ENCODE assay signal across 11 mouse cellular contexts in genomic region chr8:123036956-123037355, GRCm38 (mm10). TPM values are rescaled to one million over a fixed set of nuclear protein-coding genes. Genes with fewer than 3 reads are reported as not detected.
DNase-seq lines count a peak whose midpoint lies in the region; ATAC-seq and TF ChIP-seq lines count a peak whose summit lies in the region.
"Had no signal": no experiment of that assay in that cellular context is flagged by ENCODE, and none has a peak within 500 bp of the region (broad histone marks: within the 10 kb centered on the region; RNA-seq: fewer than 3 reads in every experiment).

No protein-coding gene starts in this region.

- 0 out of 2 replicates have a peak, but pooled peaks have one; percentile 7 for TF ChIP-seq POLR2A in thymus, adult 2 months (IDR thresholded peaks at IDR 0.05; ENCODE audit: control insufficient read depth, extremely low read depth, insufficient read depth, low read length, poor library complexity)

- H3K36me3 ChIP-seq in lung, postnatal 0 days (ENCODE audit: insufficient read depth, low read length), result no peaks in the 10 kb centered on the region
- H3K36me3 ChIP-seq in liver, embryonic 11.5 days (ENCODE audit: control insufficient read depth, insufficient read depth, low read length), result no peaks in the 10 kb centered on the region
- H3K36me3 ChIP-seq in thymus, adult 2 months (ENCODE audit: control insufficient read depth, insufficient read depth, low read length), result no peaks in the 10 kb centered on the region
- no peaks in the 10 kb centered on the region for H3K36me3 ChIP-seq in kidney, embryonic 15.5 days

- no peaks in the 10 kb centered on the region for H3K27me3 ChIP-seq in lung, postnatal 0 days (replicated peaks; ENCODE audit: insufficient read depth, low read length)
- H3K27me3 ChIP-seq in liver, embryonic 11.5 days (replicated peaks; ENCODE audit: control insufficient read depth, insufficient read depth, low read length), result no peaks in the 10 kb centered on the region
- H3K27me3 ChIP-seq in thymus, adult 2 months (ENCODE audit: control insufficient read depth, insufficient read depth, low read length), result no peaks in the 10 kb centered on the region
- no peaks in the 10 kb centered on the region for H3K27me3 ChIP-seq in kidney, embryonic 15.5 days

- WGBS in lung, postnatal 0 days, result 26% methylated on average over 3 of the region's 3 CpGs
- 32% methylated on average over 3 of the region's 3 CpGs for WGBS in liver, embryonic 11.5 days
- WGBS in thymus, adult 2 months, result 15% methylated on average over 3 of the region's 3 CpGs
- WGBS in kidney, embryonic 15.5 days, result 41% methylated on average over 3 of the region's 3 CpGs

- no peak overlapping the region for H3K9ac ChIP-seq in lung, postnatal 0 days (replicated peaks; ENCODE audit: low read depth)
- H3K9ac ChIP-seq in liver, embryonic 11.5 days (ENCODE audit: low read depth, low read length), result no peak overlapping the region
- H3K9ac ChIP-seq in kidney, embryonic 15.5 days, result no peak overlapping the region

- DNase-seq in lung, postnatal 0 days (ENCODE audit: low spot score), result no peak
- DNase-seq in lung, postnatal 14 days, result no peak
- DNase-seq in liver, embryonic 11.5 days (ENCODE audit: low spot score), result no peak
- DNase-seq in thymus, adult 2 months, result peak; percentile 43
- no peak for DNase-seq in layer of hippocampus, postnatal 10 days (ENCODE audit: low spot score in 2 of 2)
- no peak for DNase-seq in adrenal gland, adult 18-20 months (ENCODE audit: low spot score in 2 of 2)
- DNase-seq: adrenal gland, adult 8-10 months; gastrocnemius, postnatal 25 days; left cerebral cortex, postnatal 4 days had no signal

- no peak for TF ChIP-seq EP300 in lung, postnatal 0 days (IDR thresholded peaks at IDR 0.05)

- H3K4me3 ChIP-seq in lung, postnatal 0 days (ENCODE audit: low read depth, low read length), result no peak overlapping the region
- H3K4me3 ChIP-seq in liver, embryonic 11.5 days (ENCODE audit: low read depth, low read length), result no peak overlapping the region
- no peak overlapping the region for H3K4me3 ChIP-seq in thymus, adult 2 months (ENCODE audit: control insufficient read depth, insufficient read depth, low read length)
- no peak overlapping the region for H3K4me3 ChIP-seq in kidney, embryonic 15.5 days (replicated peaks)

- no peak for ATAC-seq in lung, postnatal 0 days
- peak; percentile 10 for ATAC-seq in activated CD4-positive, CD25-positive, alpha-beta regulatory T cell, adult 4 months
- peak; percentile 81 for ATAC-seq in liver, embryonic 11.5 days (replicated peaks; ENCODE audit: low FRiP score)
- ATAC-seq in kidney, embryonic 15.5 days (replicated peaks; ENCODE audit: low FRiP score), result no peak

- H3K9me3 ChIP-seq in lung, postnatal 0 days (ENCODE audit: low read length), result no peaks in the 10 kb centered on the region
- no peaks in the 10 kb centered on the region for H3K9me3 ChIP-seq in liver, embryonic 11.5 days (ENCODE audit: control insufficient read depth, low read length)
- no peaks in the 10 kb centered on the region for H3K9me3 ChIP-seq in kidney, embryonic 15.5 days (replicated peaks)

- TF ChIP-seq CTCF in lung, postnatal 0 days (IDR thresholded peaks at IDR 0.05), result no peak
- no peak for TF ChIP-seq CTCF in thymus, adult 2 months (IDR thresholded peaks at IDR 0.05; ENCODE audit: borderline replicate concordance, control insufficient read depth, extremely low read depth, insufficient read depth, low read length, poor library complexity)

- peaks cover 11% of the 10 kb centered on the region; the same call in 1 of the 2 replicates for H3K4me1 ChIP-seq in lung, postnatal 0 days (ENCODE audit: insufficient read depth, low read depth, low read length)
- peaks cover 77% of the 10 kb centered on the region for H3K4me1 ChIP-seq in liver, embryonic 11.5 days (replicated peaks; ENCODE audit: control insufficient read depth, insufficient read depth, low read length)
- peaks cover 31% of the 10 kb centered on the region for H3K4me1 ChIP-seq in thymus, adult 2 months (replicated peaks; ENCODE audit: control insufficient read depth, insufficient read depth, low read length)
- H3K4me1 ChIP-seq in kidney, embryonic 15.5 days, result peaks cover 57% of the 10 kb centered on the region

- no peak overlapping the region for H3K4me2 ChIP-seq in lung, postnatal 0 days (replicated peaks; ENCODE audit: low read depth, low read length)
- H3K4me2 ChIP-seq in liver, embryonic 11.5 days, result peak overlapping the region; percentile 46
- no peak overlapping the region for H3K4me2 ChIP-seq in kidney, embryonic 15.5 days

- H3K27ac ChIP-seq in lung, postnatal 0 days (ENCODE audit: low read length), result 0 out of 2 replicates have a peak overlapping the region, but pooled peaks have one; percentile 15
- peak overlapping the region; percentile 53 for H3K27ac ChIP-seq in liver, embryonic 11.5 days (ENCODE audit: low read depth, low read length)
- H3K27ac ChIP-seq in thymus, adult 2 months (ENCODE audit: control insufficient read depth, insufficient read depth, low read length), result peak overlapping the region; percentile 67
- no peak overlapping the region for H3K27ac ChIP-seq in kidney, embryonic 15.5 days

RNA-seq across cellular contexts. Expression of gene Ankrd11, which starts 5.1 kb away (rescaled TPM):
- 46.5 and 60.1 TPM in 2 replicates for polyA plus RNA-seq in lung, postnatal 0 days (2015; fragmentation: Nextera tagmentation; extraction: Ambion mirVana)
- polyA plus RNA-seq in activated CD4-positive, CD25-positive, alpha-beta regulatory T cell, adult 4 months (2017; shearing (Covaris generic)), result 10 to 100 TPM; 75.8 to 77.3 TPM
- polyA plus RNA-seq in liver, embryonic 11.5 days (2014; fragmentation: Nextera tagmentation; extraction: Ambion mirVana), result 49.2 and 53.8 TPM in 2 replicates
- polyA plus RNA-seq in thymus, adult 2 months (2012; rRNA removed), result 118 and 145 TPM in 2 replicates
- total RNA-seq in layer of hippocampus, postnatal 10 days (2021), result 100 to 1,000 TPM; 147 to 160 TPM
- 33.5 and 38.0 TPM in 2 replicates for polyA plus RNA-seq in kidney, embryonic 15.5 days (2015; fragmentation: Nextera tagmentation; extraction: Ambion mirVana)
- total RNA-seq in adrenal gland, adult 18-20 months (2021), result 10 to 100 TPM; 69.1 to 93.7 TPM

RNA-seq across cellular contexts. Expression of gene Spg7, which starts 25.8 kb away (rescaled TPM):
- 22.7 and 27.3 TPM in 2 replicates for polyA plus RNA-seq in lung, postnatal 0 days (2015; fragmentation: Nextera tagmentation; extraction: Ambion mirVana)
- 10 to 100 TPM; 11.4 to 21.1 TPM for polyA plus RNA-seq in activated CD4-positive, CD25-positive, alpha-beta regulatory T cell, adult 4 months (2017; shearing (Covaris generic))
- 41.3 and 46.0 TPM in 2 replicates for polyA plus RNA-seq in liver, embryonic 11.5 days (2014; fragmentation: Nextera tagmentation; extraction: Ambion mirVana)
- polyA plus RNA-seq in thymus, adult 2 months (2012; rRNA removed), result 126 and 145 TPM in 2 replicates
- 10 to 100 TPM; 65.8 to 75.5 TPM for total RNA-seq in layer of hippocampus, postnatal 10 days (2021)
- polyA plus RNA-seq in kidney, embryonic 15.5 days (2015; fragmentation: Nextera tagmentation; extraction: Ambion mirVana), result 48.9 and 52.5 TPM in 2 replicates
- 10 to 100 TPM; 86.9 to 88.3 TPM for total RNA-seq in adrenal gland, adult 18-20 months (2021)

Comparison
In these comparisons a context has a peak if more than half of its experiments do, and no peak if none do; other contexts are left out.
1. ATAC-seq: peak in activated CD4-positive, CD25-positive, alpha-beta regulatory T cell, adult 4 months (single experiment) and liver, embryonic 11.5 days (single experiment); none in lung, postnatal 0 days (single experiment) and kidney, embryonic 15.5 days (single experiment).